Mouse (Mus musculus): ENCODE measurements around the gene Cacna1a. TPM values are rescaled to one million over a fixed set of nuclear protein-coding genes. Genes with fewer than 3 reads are reported as not detected.
A peak's percentile ranks its signal among the peaks of the same experiment; 100 is the strongest.
"Not testable (repeated sequence)": the region's sequence is repeated elsewhere in the genome, so short reads cannot be mapped to it uniquely, and the experiment has no call there.

Gene Cacna1a
- polyA plus RNA-seq, 1 experiment from 2014 or later: 1.3 TPM

- no peak for DNase-seq (ENCODE audit: low read depth, low spot score)
- no peak for ATAC-seq
- H3K27me3 ChIP-seq: peaks cover 13% of the 10 kb centered on the region
- in situ Hi-C loops (cut with MboI; ENCODE audit: low pct_unique_long_range_greater_than_20kb): no loop called here
- ChIA-PET CTCF (no interaction called here), POLR2A (no interaction called here)
- TF ChIP-seq CTCF (IDR thresholded peaks at IDR 0.05): no peak
Observed at GRCm38 (mm10) chr8:84474456-84474855, 86.2 kb downstream of the Cacna1a start.

DNA sequence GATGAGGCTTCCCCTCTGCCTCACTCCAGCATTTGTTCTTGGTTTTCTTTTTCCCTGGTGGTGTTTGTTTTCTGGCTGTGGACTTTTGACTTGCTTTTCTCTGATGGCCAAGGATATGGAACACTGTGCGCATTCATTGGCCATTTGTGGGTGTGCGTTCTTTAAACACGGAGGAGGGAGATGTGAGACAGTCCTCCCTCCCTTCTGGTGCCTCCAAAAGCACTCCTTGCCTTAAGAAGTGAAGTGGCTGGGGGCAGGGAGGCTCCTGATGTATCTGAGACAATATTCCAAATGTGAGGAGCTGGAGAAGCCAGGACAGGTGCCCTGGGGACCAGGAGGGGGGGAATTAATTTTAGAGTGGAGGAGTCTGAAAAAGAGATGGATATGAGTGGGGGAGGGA lies 89.1 kb downstream of the Cacna1a start:
- in situ Hi-C loops (cut with MboI; ENCODE audit: low pct_unique_long_range_greater_than_20kb): no loop called here
- ChIA-PET POLR2A (no interaction called here), CTCF (no interaction called here)
- no peak for TF ChIP-seq CTCF (IDR thresholded peaks at IDR 0.05)
- peaks cover 17% of the 10 kb centered on the region for H3K27me3 ChIP-seq
- DNase-seq (ENCODE audit: low read depth, low spot score): no peak
- no peak for ATAC-seq

DNA sequence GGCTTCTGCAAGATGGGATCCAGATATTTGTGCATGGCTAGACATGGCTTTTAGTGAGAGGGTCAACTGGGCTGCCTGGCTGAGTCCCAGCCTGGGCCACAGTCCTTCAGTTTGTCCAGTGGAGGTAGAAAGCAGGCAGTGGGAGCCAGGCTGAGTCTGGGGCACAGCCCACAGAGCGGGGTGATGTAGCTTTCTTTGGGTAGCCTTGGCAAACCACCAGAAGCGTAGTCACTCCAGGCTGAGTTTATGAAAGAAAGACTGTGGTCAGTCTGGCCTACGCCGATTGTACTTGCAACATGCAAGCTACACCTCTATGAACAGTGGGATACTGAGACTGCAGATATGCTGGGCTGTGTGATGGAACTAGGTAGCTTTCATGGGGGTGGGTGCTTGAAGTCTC lies 94.8 kb downstream of the Cacna1a start:
- in situ Hi-C loops (cut with MboI; ENCODE audit: low pct_unique_long_range_greater_than_20kb): no loop called here
- POLR2A ChIA-PET: no interaction called here
- no peak for TF ChIP-seq CTCF (IDR thresholded peaks at IDR 0.05)
- DNase-seq (ENCODE audit: low read depth, low spot score): no peak
- no peak for ATAC-seq
- CTCF ChIA-PET: no interaction called here
- peaks cover 17% of the 10 kb centered on the region for H3K27me3 ChIP-seq

GRCm38 (mm10) chr8:84485366-84485765 lies 97.1 kb downstream of the Cacna1a start:
- DNase-seq (ENCODE audit: low read depth, low spot score) (no peak), ATAC-seq (no peak)
- no peak for TF ChIP-seq CTCF (IDR thresholded peaks at IDR 0.05)
- ChIA-PET POLR2A (no interaction called here), CTCF (no interaction called here)
- peaks cover 6% of the 10 kb centered on the region for H3K27me3 ChIP-seq
- in situ Hi-C loops (cut with MboI; ENCODE audit: low pct_unique_long_range_greater_than_20kb): no loop called here

GRCm38 (mm10) chr8:84485864-84486263 lies 97.6 kb downstream of the Cacna1a start:
- no peak for DNase-seq (ENCODE audit: low read depth, low spot score)
- ChIA-PET POLR2A (no interaction called here), CTCF (no interaction called here)
- in situ Hi-C loops (cut with MboI; ENCODE audit: low pct_unique_long_range_greater_than_20kb): no loop called here
- no peak for ATAC-seq
- H3K27me3 ChIP-seq: peaks cover 10% of the 10 kb centered on the region
- TF ChIP-seq CTCF (IDR thresholded peaks at IDR 0.05): no peak

GRCm38 (mm10) chr8:84489223-84489622 lies 101.0 kb downstream of the Cacna1a start:
- CTCF ChIA-PET: no interaction called here
- H3K27me3 ChIP-seq: peaks cover 14% of the 10 kb centered on the region
- DNase-seq (ENCODE audit: low read depth, low spot score): no peak
- in situ Hi-C loops (cut with MboI; ENCODE audit: low pct_unique_long_range_greater_than_20kb): no loop called here
- POLR2A ChIA-PET: no interaction called here
- ATAC-seq: no peak
- TF ChIP-seq CTCF (IDR thresholded peaks at IDR 0.05): no peak

DNA sequence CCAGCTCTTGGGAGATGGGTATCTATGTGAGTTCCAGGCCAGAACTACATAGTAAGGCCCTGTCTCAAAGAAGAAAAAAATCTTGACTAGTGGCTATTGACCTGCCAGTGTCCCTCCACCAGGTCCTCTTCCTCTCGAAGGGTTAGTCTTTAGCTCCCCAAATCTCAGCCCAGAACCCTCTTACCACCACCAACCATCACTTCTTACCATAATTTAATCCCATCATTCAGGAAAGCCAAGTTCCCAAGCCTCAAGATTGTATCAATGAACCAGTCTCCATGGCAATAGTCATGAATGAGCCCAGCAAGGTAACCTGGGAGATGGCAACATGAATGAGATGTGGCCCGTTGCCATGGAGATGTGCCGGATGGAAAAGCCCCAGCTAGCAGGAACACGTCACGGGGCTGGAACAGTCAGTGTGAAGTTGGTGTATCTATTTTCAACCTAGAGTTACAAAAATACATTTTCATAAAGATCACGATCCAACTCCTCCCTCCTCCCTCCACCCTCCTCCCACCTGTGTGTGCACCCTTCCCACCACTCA lies 106.4 kb downstream of the Cacna1a start:
- ATAC-seq (no peak), DNase-seq (ENCODE audit: low read depth, low spot score) (no peak)
- in situ Hi-C loops (cut with MboI; ENCODE audit: low pct_unique_long_range_greater_than_20kb): no loop called here
- H3K27me3 ChIP-seq: peaks cover 10% of the 10 kb centered on the region
- no peak for TF ChIP-seq CTCF (IDR thresholded peaks at IDR 0.05)
- POLR2A ChIA-PET: no interaction called here
- CTCF ChIA-PET: no interaction called here

DNA sequence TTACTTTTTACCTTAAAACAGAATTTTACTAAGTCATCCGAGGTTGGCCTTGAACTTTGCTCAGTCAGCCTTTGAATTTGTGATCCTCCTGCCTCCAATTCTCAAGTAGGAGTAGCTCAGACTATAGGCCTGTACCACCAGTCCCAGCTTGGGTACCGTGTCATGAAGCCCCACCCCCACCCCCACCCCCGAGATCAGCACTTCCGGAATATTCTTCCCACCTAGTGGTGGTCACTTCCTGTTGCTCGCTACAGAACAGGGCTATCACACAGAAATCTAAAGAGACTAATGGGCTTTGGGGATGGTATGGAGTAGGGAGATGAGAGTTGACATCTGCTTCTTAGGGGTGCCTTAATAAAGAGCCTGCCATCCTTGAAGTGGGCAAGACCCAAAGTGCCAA lies 112.9 kb downstream of the Cacna1a start:
- ChIA-PET CTCF (interaction anchor here (0.5 kb wide), 1 partner anchor 20 kb away, joined by 3 read pairs; no protein-coding TSS in a partner anchor), POLR2A (no interaction called here)
- H3K27me3 ChIP-seq: no peaks in the 10 kb centered on the region
- in situ Hi-C loops (cut with MboI; ENCODE audit: low pct_unique_long_range_greater_than_20kb): loop anchor here (10.0 kb wide), 1 partner anchor 206 kb away; no protein-coding TSS in a partner anchor
- TF ChIP-seq CTCF (IDR thresholded peaks at IDR 0.05): no peak
- ATAC-seq (no peak), DNase-seq (ENCODE audit: low read depth, low spot score) (no peak)

GRCm38 (mm10) chr8:84501671-84502308 lies 113.5 kb downstream of the Cacna1a start:
- TF ChIP-seq CTCF (IDR thresholded peaks at IDR 0.05): no peak
- ATAC-seq (no peak), DNase-seq (ENCODE audit: low read depth, low spot score) (peak; percentile 10)
- no peaks in the 10 kb centered on the region for H3K27me3 ChIP-seq
- CTCF ChIA-PET: interaction anchor here (0.5 kb wide), 1 partner anchor 20 kb away, joined by 3 read pairs; no protein-coding TSS in a partner anchor
- POLR2A ChIA-PET: no interaction called here
- in situ Hi-C loops (cut with MboI; ENCODE audit: low pct_unique_long_range_greater_than_20kb): loop anchor here (10.0 kb wide), 1 partner anchor 207 kb away; no protein-coding TSS in a partner anchor

- TF ChIP-seq CTCF (IDR thresholded peaks at IDR 0.05): no peak
- POLR2A ChIA-PET: no interaction called here
- DNase-seq (ENCODE audit: low read depth, low spot score) (no peak), ATAC-seq (no peak)
- in situ Hi-C loops (cut with MboI; ENCODE audit: low pct_unique_long_range_greater_than_20kb): loop anchor here (10.0 kb wide), 1 partner anchor 208 kb away; no protein-coding TSS in a partner anchor
- CTCF ChIA-PET: no interaction called here
- H3K27me3 ChIP-seq: no peaks in the 10 kb centered on the region
Observed at GRCm38 (mm10) chr8:84502638-84503037, 114.4 kb downstream of the Cacna1a start.

DNA sequence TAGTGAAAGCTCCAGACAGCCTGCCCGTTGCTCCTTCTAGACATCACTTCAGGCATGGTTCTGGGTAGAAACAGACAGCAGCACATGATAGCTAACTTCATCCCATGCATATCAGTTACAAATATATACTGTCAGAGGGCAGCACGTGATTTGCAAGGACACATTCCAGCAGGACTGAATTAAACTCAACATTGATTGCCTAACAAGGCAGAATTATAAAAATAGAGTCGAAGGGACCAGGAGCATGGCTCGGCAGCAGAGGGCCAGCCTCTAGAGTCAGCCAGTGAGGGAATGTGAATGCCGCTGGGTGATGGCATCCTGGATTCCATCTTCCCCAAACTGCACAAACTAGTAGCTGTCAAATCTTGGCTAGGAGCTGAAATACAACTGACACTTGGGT lies 119.0 kb downstream of the Cacna1a start:
- in situ Hi-C loops (cut with MboI; ENCODE audit: low pct_unique_long_range_greater_than_20kb): loop anchor here (5.0 to 10.0 kb wide), 3 partner anchors 60 to 212 kb away; no protein-coding TSS in a partner anchor
- CTCF ChIA-PET: no interaction called here
- no peaks in the 10 kb centered on the region for H3K27me3 ChIP-seq
- DNase-seq (ENCODE audit: low read depth, low spot score): no peak
- TF ChIP-seq CTCF (IDR thresholded peaks at IDR 0.05): no peak
- no peak for ATAC-seq
- POLR2A ChIA-PET: no interaction called here

DNA sequence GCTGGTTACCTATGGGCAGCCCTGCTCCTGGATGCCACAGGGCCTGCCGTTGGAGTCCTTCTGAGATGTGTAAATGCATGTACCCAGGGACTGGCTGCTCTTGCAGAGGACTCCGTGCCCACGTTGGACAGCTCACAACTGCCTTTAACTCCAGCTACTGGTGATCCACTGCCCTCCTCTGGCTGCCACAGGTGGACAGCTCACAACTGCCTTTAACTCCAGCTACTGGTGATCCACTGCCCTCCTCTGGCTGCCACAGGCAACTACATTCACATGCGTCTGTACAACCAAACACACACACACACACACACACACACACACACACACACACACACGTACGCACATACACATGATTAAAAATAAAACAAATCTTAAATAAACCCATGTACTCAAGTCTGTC lies 121.5 kb downstream of the Cacna1a start:
- CTCF ChIA-PET: interaction anchor here (0.9 to 1.6 kb wide), 2 partner anchors 11 to 147 kb away, joined by 3 to 6 read pairs; no protein-coding TSS in a partner anchor
- POLR2A ChIA-PET; DNase-seq (ENCODE audit: low read depth, low spot score); H3K27me3 ChIP-seq; ATAC-seq: not testable (repeated sequence)
- in situ Hi-C loops (cut with MboI; ENCODE audit: low pct_unique_long_range_greater_than_20kb): loop anchor here (5.0 to 10.0 kb wide), 3 partner anchors 62 to 215 kb away; no protein-coding TSS in a partner anchor
